Mouse (Mus musculus): Measurements from ENCODE around the gene Lrch3. TPM values are rescaled to one million over a fixed set of nuclear protein-coding genes. Genes with fewer than 3 reads are reported as not detected.

Gene Lrch3
- total RNA-seq (2023): 10 to 100 TPM; 28.9 to 36.5 TPM

DNA sequence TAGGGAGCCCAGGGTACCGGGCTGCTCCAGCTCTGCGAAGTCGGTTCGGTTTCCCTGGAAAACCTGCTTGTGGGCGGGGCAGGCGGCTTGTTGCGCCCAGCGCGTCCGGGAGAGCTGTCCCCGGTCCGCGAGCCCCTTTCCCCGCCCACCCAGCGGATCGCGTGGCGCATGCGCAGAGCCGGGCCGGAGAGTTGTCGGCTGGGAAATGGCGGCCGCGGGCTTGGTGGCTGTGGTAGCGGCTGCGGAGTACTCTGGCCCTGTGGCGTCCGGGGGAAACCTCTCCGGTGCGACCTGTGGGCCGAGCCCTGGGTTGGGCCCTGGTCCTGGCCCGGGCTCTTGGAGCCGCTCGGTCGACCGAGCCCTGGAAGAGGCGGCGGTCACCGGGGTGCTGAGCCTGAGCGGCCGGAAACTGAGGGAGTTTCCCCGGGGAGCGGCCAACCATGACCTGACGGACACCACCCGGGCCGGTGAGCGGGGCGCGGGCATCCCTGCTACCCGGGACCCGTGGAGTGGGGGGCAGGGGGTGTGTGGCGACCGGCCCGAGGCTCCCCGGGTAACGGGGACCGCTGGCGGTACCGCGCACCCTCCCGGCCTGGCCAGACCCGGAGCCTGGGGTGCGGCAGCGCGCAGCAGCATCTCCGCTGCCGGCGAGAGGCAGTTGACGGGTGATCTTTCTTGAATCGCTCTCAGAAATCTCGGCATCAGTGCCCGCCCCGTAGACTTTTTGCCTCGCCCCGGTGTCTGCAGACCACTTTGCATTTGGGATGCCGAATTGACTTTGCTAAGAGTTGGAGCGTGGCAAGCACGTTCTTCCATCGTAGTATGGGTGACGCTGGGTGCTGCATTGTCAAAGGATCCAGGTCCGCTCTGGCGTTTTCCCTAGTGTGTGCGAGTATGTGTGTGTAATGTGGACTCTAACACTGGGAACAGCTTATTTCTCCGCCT is at the start of gene Lrch3:
Lrch3 (plus strand) TSS at position 164 of the 945 bp plus-strand sequence.

GRCm38 (mm10) chr16:32877343-32878156 is 36.4 kb upstream of the Lrch3 start, which contains the start of the genes Fyttd1 and Rubcn:
TSS of gene Fyttd1 (plus strand) at chr16:32877500.
TSS of gene Rubcn (minus strand) at chr16:32877766.

DNA sequence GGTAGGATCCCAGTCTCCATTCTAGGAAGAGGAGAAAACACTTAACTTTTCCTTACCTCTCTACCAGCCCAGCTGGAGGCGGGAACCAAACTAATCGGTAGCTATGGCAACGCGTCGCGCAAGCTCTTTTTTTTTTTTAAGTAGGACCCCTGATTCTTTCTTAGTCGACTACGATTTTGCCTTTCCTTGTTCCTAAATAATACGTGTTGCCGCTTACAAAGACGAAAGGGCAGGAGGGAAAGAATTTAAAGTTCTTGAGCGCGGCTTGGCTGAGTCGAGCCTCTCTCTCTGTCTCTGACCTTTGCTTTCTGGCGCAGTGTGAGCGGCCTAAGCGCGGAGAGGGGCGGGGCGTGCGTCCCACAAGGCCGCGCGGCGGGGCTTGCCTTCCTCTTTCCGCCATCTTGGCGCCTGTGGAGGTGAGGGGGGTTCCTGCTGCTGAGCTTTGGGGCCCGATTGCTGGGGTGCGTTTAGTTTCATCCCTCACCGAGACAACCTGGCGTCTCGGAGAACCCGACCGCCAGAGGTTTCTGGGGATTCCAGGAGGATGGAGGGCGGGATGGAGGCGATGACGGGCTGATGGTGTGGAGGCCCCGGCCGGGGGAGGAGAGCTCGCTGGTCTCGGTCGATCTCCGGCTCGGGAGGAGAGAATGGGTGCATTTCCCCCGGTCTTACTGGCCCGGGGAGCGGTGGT is 142.3 kb downstream of the Lrch3 start, which contains the start of the genes Iqcg and Rpl35a:
Iqcg (minus strand) TSS at position 124 of the 691 bp plus-strand sequence.
Rpl35a (plus strand) TSS at position 359 of the 691 bp plus-strand sequence.

DNA sequence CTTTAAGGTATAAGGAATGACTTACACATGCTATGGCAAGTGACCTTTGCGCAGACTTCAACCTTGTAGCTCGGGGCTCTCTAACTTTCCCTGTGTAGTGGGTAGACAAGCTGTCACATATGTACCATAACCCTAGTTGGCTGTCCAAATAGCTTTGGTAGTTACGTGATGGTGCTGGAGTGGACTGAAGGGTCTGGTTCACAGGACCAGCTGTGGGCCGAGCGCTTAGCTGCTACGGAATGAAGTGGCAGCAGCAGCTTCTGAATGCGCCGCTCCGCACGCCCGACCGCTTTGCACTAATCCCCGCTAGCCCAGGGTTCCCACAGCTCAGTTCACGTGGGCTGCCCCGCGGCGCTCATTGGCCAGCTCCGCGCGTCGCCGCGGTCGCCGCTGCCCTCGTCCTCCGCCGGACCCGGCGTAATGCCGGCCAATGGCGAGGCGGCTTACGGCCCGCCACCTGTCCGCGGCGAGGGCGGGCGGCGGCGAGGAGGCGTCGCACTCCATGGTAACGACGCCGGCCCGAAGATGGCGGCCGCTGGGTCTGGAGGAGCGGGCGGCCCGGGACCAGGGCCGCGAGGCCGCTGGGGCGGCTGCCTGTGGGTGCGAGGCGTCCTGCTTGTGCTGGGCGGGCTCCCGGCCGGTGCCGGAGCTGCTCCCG is 148.3 kb downstream of the Lrch3 start, which contains the start of gene Lmln:
Lmln (plus strand) TSS at position 498 of the 658 bp plus-strand sequence.

Other genes with a start within 250 kb of the Lrch3 start
- not detected for gene Muc4, start 178.2 kb upstream of the Lrch3 start, total RNA-seq (2023)
- gene Muc20, start 116.7 kb upstream of the Lrch3 start, total RNA-seq (2023): under 1 TPM; 0.15 to 0.16 TPM
- gene Smbd1, start 103.6 kb upstream of the Lrch3 start, total RNA-seq (2023): not detected
- gene Fyttd1, start 36.6 kb upstream of the Lrch3 start, total RNA-seq (2023): 10 to 100 TPM; 17.3 to 20.7 TPM
- 10 to 100 TPM; 17.4 to 26.2 TPM for gene Rubcn, start 36.3 kb upstream of the Lrch3 start, total RNA-seq (2023)
- gene Iqcg, start 142.1 kb downstream of the Lrch3 start, total RNA-seq (2023): under 1 TPM in 1 of 2 experiments, not detected in 1; 0.07 TPM
- 100 to 1,000 TPM; 344 to 412 TPM for gene Rpl35a, start 142.4 kb downstream of the Lrch3 start, total RNA-seq (2023)
- 1 to 10 TPM; 3.6 to 6.1 TPM for gene Lmln, start 148.4 kb downstream of the Lrch3 start, total RNA-seq (2023)